Mouse (Mus musculus) lung, adult 2 months (tissue): ENCODE measurements around the gene Wdr90. TPM values are rescaled to one million over a fixed set of nuclear protein-coding genes. Genes with fewer than 3 reads are reported as not detected.
A peak's percentile ranks its signal among the peaks of the same experiment; 100 is the strongest.
"Not testable (repeated sequence)": the region's sequence is repeated elsewhere in the genome, so short reads cannot be mapped to it uniquely, and the experiment has no call there.

Experiments
- DNase-seq: peaks from one replicate; pipeline ENCODE4 v3.0.0; 2022
- H3K4me1 ChIP-seq: fragments of 200-500 bp; 2 replicates; pipeline ENCODE4 v1.6.1; 2011; ENCODE audit warnings: low read length; ENCODE audit not compliant: control insufficient read depth, insufficient read depth
- H3K4me3 ChIP-seq: fragments of 200-500 bp; replicated peaks from 2 replicates; pipeline ENCODE3; 2011; ENCODE audit warnings: low read depth, mild to moderate bottlenecking, control low read depth, low read length; ENCODE audit errors: extremely low read depth
- CTCF ChIP-seq: fragments of 200-500 bp; IDR thresholded peaks from 2 replicates; pipeline ENCODE4 v1.5.1; 2011; ENCODE audit warnings: mild to moderate bottlenecking, low read length, control low read depth; ENCODE audit not compliant: insufficient read depth
- POLR2A ChIP-seq: fragments of 200-500 bp; IDR thresholded peaks from 2 replicates; pipeline ENCODE4 v1.6.1; 2011; ENCODE audit warnings: low read depth, mild to moderate bottlenecking, control low read depth, low read length, borderline replicate concordance; ENCODE audit errors: extremely low read depth
- WGBS: fragments of 180-500 bp; shearing (Covaris S2); methylation state at CpG from one replicate; pipeline ENCODE4 v1.1.7; 2018; 5-methylcytosine and 5-hydroxymethylcytosine counted together
- polyA plus RNA-seq: library from polyadenylated mRNA; depleted of rRNA; stranded (reverse); fragments of >200 nt; gene quantifications from 2 replicates; pipeline ENCODE4 v1.2.3, GENCODE M21; 2012

Gene Wdr90
- polyA plus RNA-seq, 1 experiment = 40.3 TPM

GRCm38 (mm10) chr17:25872676-25873075 lies 11.4 kb upstream of the Wdr90 start:
- DNase-seq = no peak
- WGBS = 85% methylated on average over 3 of the region's 3 CpGs
- Histone ChIP-seq H3K4me3 (no peak overlapping the region), H3K4me1 (peaks cover 11% of the 10 kb centered on the region)
- no peak for TF ChIP-seq POLR2A
- no peak for TF ChIP-seq CTCF

- peaks cover 14% of the 10 kb centered on the region for H3K4me1 ChIP-seq
- H3K4me3 ChIP-seq, DNase-seq: not testable (repeated sequence)
Measured at GRCm38 (mm10) chr17:25871566-25871965, 10.3 kb upstream of the Wdr90 start.

GRCm38 (mm10) chr17:25869954-25870353 lies 8.7 kb upstream of the Wdr90 start:
- Histone ChIP-seq H3K4me3 (no peak overlapping the region), H3K4me1 (peaks cover 11% of the 10 kb centered on the region)
- DNase-seq = no peak
- TF ChIP-seq CTCF (no peak), POLR2A (no peak)
- 86% methylated on average over 2 of the region's 2 CpGs for WGBS

GRCm38 (mm10) chr17:25869498-25869897 lies 8.2 kb upstream of the Wdr90 start:
- 85% methylated on average over 8 of the region's 8 CpGs for WGBS
- DNase-seq = no peak
- H3K4me3 ChIP-seq = no peak overlapping the region
- H3K4me1 ChIP-seq = peaks cover 11% of the 10 kb centered on the region
- TF ChIP-seq POLR2A = no peak
- no peak for TF ChIP-seq CTCF

- no peak for TF ChIP-seq CTCF
- TF ChIP-seq POLR2A = peak; percentile 13; the same call in 1 of the 2 replicates
- peak; percentile 84 for DNase-seq
- Histone ChIP-seq H3K4me1 (peaks cover 11% of the 10 kb centered on the region), H3K4me3 (peak within 1 kb of the TSS; percentile 75)
- WGBS = 1% methylated on average over 24 of the region's 24 CpGs
Measured at GRCm38 (mm10) chr17:25868601-25869191, 7.4 kb upstream of the Wdr90 start, which contains the start of gene Mcrip2. Gene Mcrip2, minus strand, starts transcription at chr17:25868764.

GRCm38 (mm10) chr17:25867836-25868600 lies 6.7 kb upstream of the Wdr90 start:
- DNase-seq = peak; percentile 48
- Histone ChIP-seq H3K4me1 (peaks cover 11% of the 10 kb centered on the region), H3K4me3 (peak overlapping the region; percentile 75)
- under 1% methylated on average over 42 of the region's 42 CpGs for WGBS
- TF ChIP-seq CTCF (no peak), POLR2A (no peak)

- no peak for TF ChIP-seq CTCF
- TF ChIP-seq POLR2A = no peak
- peak overlapping the region; percentile 75 for H3K4me3 ChIP-seq
- WGBS = 14% methylated on average over 7 of the region's 7 CpGs
- peaks cover 11% of the 10 kb centered on the region for H3K4me1 ChIP-seq
- no peak for DNase-seq
Measured at GRCm38 (mm10) chr17:25867509-25867835, 6.2 kb upstream of the Wdr90 start.

GRCm38 (mm10) chr17:25866172-25866571 lies 4.9 kb upstream of the Wdr90 start:
- Histone ChIP-seq H3K4me3 (no peak overlapping the region), H3K4me1 (peaks cover 14% of the 10 kb centered on the region)
- no peak for TF ChIP-seq CTCF
- no peak for TF ChIP-seq POLR2A
- DNase-seq = no peak
- WGBS = 97% methylated on average over 3 of the region's 3 CpGs

GRCm38 (mm10) chr17:25865288-25865687 lies 4.0 kb upstream of the Wdr90 start:
- H3K4me3 ChIP-seq = no peak overlapping the region
- peaks cover 19% of the 10 kb centered on the region for H3K4me1 ChIP-seq
- no peak for TF ChIP-seq POLR2A
- TF ChIP-seq CTCF = no peak
- DNase-seq = no peak
- 87% methylated on average over 11 of the region's 11 CpGs for WGBS

GRCm38 (mm10) chr17:25864311-25864710 lies 3.0 kb upstream of the Wdr90 start:
- DNase-seq = no peak
- Histone ChIP-seq H3K4me3 (no peak overlapping the region), H3K4me1 (peaks cover 19% of the 10 kb centered on the region)
- WGBS = 89% methylated on average over 14 of the region's 14 CpGs
- no peak for TF ChIP-seq POLR2A
- TF ChIP-seq CTCF = no peak

GRCm38 (mm10) chr17:25863681-25864080 lies 2.4 kb upstream of the Wdr90 start:
- WGBS = 90% methylated on average over 6 of the region's 6 CpGs
- DNase-seq = no peak
- Histone ChIP-seq H3K4me1 (peaks cover 15% of the 10 kb centered on the region), H3K4me3 (no peak overlapping the region)
- TF ChIP-seq CTCF (no peak), POLR2A (no peak)
